Mouse (Mus musculus) intestine, postnatal 0 days (tissue): ENCODE data around the gene Ncoa7. TPM values are rescaled to one million over a fixed set of nuclear protein-coding genes. Genes with fewer than 3 reads are reported as not detected.
A peak's percentile ranks its signal among the peaks of the same experiment; 100 is the strongest.
"Not testable (repeated sequence)": the region's sequence is repeated elsewhere in the genome, so short reads cannot be mapped to it uniquely, and the experiment has no call there.

Experiments
- ATAC-seq: fragments of 200-750 bp; cut with Nextera tagmentation; 2 replicates; pipeline ENCODE4 v1.8.0; 2017; ENCODE audit warnings: mild to moderate bottlenecking, moderate TSS enrichment, moderate library complexity
- H3K27ac ChIP-seq: fragments of 300-500 bp; sonication (generic); 2 replicates; pipeline ENCODE4 v1.5.1; 2014; ENCODE audit warnings: mild to moderate bottlenecking, low read depth, low read length, moderate library complexity
- H3K27me3 ChIP-seq: fragments of 300-500 bp; sonication (generic); replicated peaks from 2 replicates; pipeline ENCODE4 v1.6.1; 2014; ENCODE audit warnings: low read length, mixed read lengths; ENCODE audit not compliant: control insufficient read depth, insufficient read depth
- H3K36me3 ChIP-seq: fragments of 300-500 bp; sonication (generic); 2 replicates; pipeline ENCODE4 v1.6.1; 2014; ENCODE audit warnings: mild to moderate bottlenecking, moderate library complexity; ENCODE audit not compliant: control insufficient read depth, insufficient read depth
- H3K4me1 ChIP-seq: fragments of 300-500 bp; sonication (generic); replicated peaks from 2 replicates; pipeline ENCODE4 v1.6.1; 2014; ENCODE audit warnings: antibody characterized with exemption, low read length, mixed read lengths; ENCODE audit not compliant: control insufficient read depth, insufficient read depth
- H3K4me2 ChIP-seq: fragments of 300-500 bp; sonication (generic); replicated peaks from 2 replicates; pipeline ENCODE4 v1.6.1; 2014; ENCODE audit warnings: low read depth, mild to moderate bottlenecking, moderate library complexity
- H3K4me3 ChIP-seq: fragments of 300-500 bp; sonication (generic); 2 replicates; pipeline ENCODE4 v1.5.1; 2014; ENCODE audit warnings: low read depth, low read length
- H3K9ac ChIP-seq: fragments of 300-500 bp; sonication (generic); 2 replicates; pipeline ENCODE4 v1.6.1; 2014; ENCODE audit warnings: mild to moderate bottlenecking, low read depth, low read length
- H3K9me3 ChIP-seq: fragments of 300-500 bp; sonication (generic); 2 replicates; pipeline ENCODE4 v1.6.1; 2016; ENCODE audit warnings: mixed run types; ENCODE audit not compliant: control insufficient read depth
- CTCF ChIP-seq: sonication (generic); IDR thresholded peaks from 2 replicates; pipeline ENCODE4 v1.5.1; 2016; ENCODE audit warnings: low read depth, mild to moderate bottlenecking, control low read depth, antibody characterized with exemption, moderate library complexity
- WGBS: fragments of 180-500 bp; shearing (Covaris S2); extraction: QIAGEN DNeasy Blood & Tissue Kit; methylation state at CpG from one replicate; pipeline ENCODE4 v1.1.7; 2014; 5-methylcytosine and 5-hydroxymethylcytosine counted together
- polyA plus RNA-seq: library from polyadenylated mRNA; unstranded; fragments of >200 nt; fragmentation: Nextera tagmentation; extraction: Ambion mirVana; gene quantifications from 2 replicates; pipeline ENCODE4 v1.2.1, GENCODE M21; 2015

Gene Ncoa7
- polyA plus RNA-seq, 1 experiment from 2014 or later, result 10.4 TPM

- H3K36me3 ChIP-seq, result 0 out of 2 replicates have a peak, but pooled peaks cover 3% of the 10 kb centered on the region
- no peak for TF ChIP-seq CTCF
- no peak overlapping the region for H3K27ac ChIP-seq
- H3K4me2 ChIP-seq, result no peak overlapping the region
- no peaks in the 10 kb centered on the region for H3K9me3 ChIP-seq
- no peak overlapping the region for H3K4me3 ChIP-seq
- WGBS, result 91% methylated on average over 2 of the region's 2 CpGs
- no peaks in the 10 kb centered on the region for H3K27me3 ChIP-seq
- H3K4me1 ChIP-seq, result no peaks in the 10 kb centered on the region
- no peak overlapping the region for H3K9ac ChIP-seq
- ATAC-seq, result no peak
These were observed 136.5 kb downstream of the Ncoa7 start for GRCm38 (mm10) chr10:30666580-30666979.

- Histone ChIP-seq H3K9me3 (no peaks in the 10 kb centered on the region), H3K4me2 (no peak overlapping the region), H3K27me3 (no peaks in the 10 kb centered on the region), H3K27ac (no peak overlapping the region), H3K4me1 (no peaks in the 10 kb centered on the region), H3K4me3 (no peak overlapping the region), H3K9ac (no peak overlapping the region), H3K36me3 (peaks cover 13% of the 10 kb centered on the region; the same call in 1 of the 2 replicates)
- peak; percentile 77 for TF ChIP-seq CTCF
- ATAC-seq, result no peak
- WGBS, result 83% methylated on average over 6 of the region's 6 CpGs
These were observed 142.4 kb downstream of the Ncoa7 start for GRCm38 (mm10) chr10:30660564-30661328.

GRCm38 (mm10) chr10:30655655-30656054 is 147.5 kb downstream of the Ncoa7 start:
- peak overlapping the region; percentile 37 for H3K9ac ChIP-seq
- no peaks in the 10 kb centered on the region for H3K9me3 ChIP-seq

GRCm38 (mm10) chr10:30647681-30648080 is 155.4 kb downstream of the Ncoa7 start:
- 58% methylated on average over 2 of the region's 2 CpGs for WGBS
- no peak for ATAC-seq
- H3K9me3 ChIP-seq, result no peaks in the 10 kb centered on the region
- H3K4me3 ChIP-seq, result no peak overlapping the region
- peaks cover 37% of the 10 kb centered on the region for H3K36me3 ChIP-seq
- H3K27ac ChIP-seq, result no peak overlapping the region
- H3K4me1 ChIP-seq, result no peaks in the 10 kb centered on the region
- H3K4me2 ChIP-seq, result no peak overlapping the region
- H3K27me3 ChIP-seq, result no peaks in the 10 kb centered on the region
- no peak for TF ChIP-seq CTCF
- H3K9ac ChIP-seq, result no peak overlapping the region

More at GRCm38 (mm10) chr10:30655655-30656054, 147.5 kb downstream of the Ncoa7 start:
- H3K4me3 ChIP-seq, result peak overlapping the region; percentile 29
- H3K36me3 ChIP-seq, result peaks cover 25% of the 10 kb centered on the region
- ATAC-seq, result peak; percentile 85
- no peaks in the 10 kb centered on the region for H3K27me3 ChIP-seq
- peak overlapping the region; percentile 61 for H3K4me2 ChIP-seq
- H3K27ac ChIP-seq, result no peak overlapping the region
- TF ChIP-seq CTCF, result no peak
- no peaks in the 10 kb centered on the region for H3K4me1 ChIP-seq
- 11% methylated on average over 5 of the region's 5 CpGs for WGBS

GRCm38 (mm10) chr10:30638216-30638615 is 164.9 kb downstream of the Ncoa7 start:
- Histone ChIP-seq H3K4me2 (no peak overlapping the region), H3K36me3 (no peaks in the 10 kb centered on the region), H3K9me3 (no peaks in the 10 kb centered on the region), H3K4me1 (no peaks in the 10 kb centered on the region), H3K27me3 (no peaks in the 10 kb centered on the region), H3K27ac (0 out of 2 replicates have a peak overlapping the region, but pooled peaks have one; percentile 35), H3K4me3 (no peak overlapping the region), H3K9ac (no peak overlapping the region)
- WGBS, result 67% methylated on average over 3 of the region's 3 CpGs
- peak; percentile 66 for ATAC-seq
- no peak for TF ChIP-seq CTCF

- peak; percentile 81 for ATAC-seq
- H3K4me3 ChIP-seq, H3K27me3 ChIP-seq, H3K4me1 ChIP-seq, H3K27ac ChIP-seq, H3K4me2 ChIP-seq, H3K9ac ChIP-seq, H3K9me3 ChIP-seq, H3K36me3 ChIP-seq: not testable (repeated sequence)
- 29% methylated on average over 1 of the region's 1 CpGs for WGBS
These were observed 166.5 kb downstream of the Ncoa7 start for GRCm38 (mm10) chr10:30636474-30637154.
